Mouse (Mus musculus) intestine, postnatal 0 days (tissue): ENCODE measurements at regions not wholly inside any gene's neighbourhood (a gene's known extent, or its start where the extent isn't known, plus 50 kb on each side); places are given as distances from the start of the nearest gene placed in this dataset.
A peak's percentile ranks its signal among the peaks of the same experiment; 100 is the strongest.

Source experiments
- ATAC-seq: fragments of 200-750 bp; cut with Nextera tagmentation; 2 replicates; pipeline ENCODE4 v1.8.0; 2017; ENCODE audit warnings: mild to moderate bottlenecking, moderate TSS enrichment, moderate library complexity
- H3K27ac ChIP-seq: fragments of 300-500 bp; sonication (generic); 2 replicates; pipeline ENCODE4 v1.5.1; 2014; ENCODE audit warnings: mild to moderate bottlenecking, low read depth, low read length, moderate library complexity
- H3K27me3 ChIP-seq: fragments of 300-500 bp; sonication (generic); replicated peaks from 2 replicates; pipeline ENCODE4 v1.6.1; 2014; ENCODE audit warnings: low read length, mixed read lengths; ENCODE audit not compliant: control insufficient read depth, insufficient read depth
- H3K36me3 ChIP-seq: fragments of 300-500 bp; sonication (generic); 2 replicates; pipeline ENCODE4 v1.6.1; 2014; ENCODE audit warnings: mild to moderate bottlenecking, moderate library complexity; ENCODE audit not compliant: control insufficient read depth, insufficient read depth
- H3K4me1 ChIP-seq: fragments of 300-500 bp; sonication (generic); replicated peaks from 2 replicates; pipeline ENCODE4 v1.6.1; 2014; ENCODE audit warnings: antibody characterized with exemption, low read length, mixed read lengths; ENCODE audit not compliant: control insufficient read depth, insufficient read depth
- H3K4me2 ChIP-seq: fragments of 300-500 bp; sonication (generic); replicated peaks from 2 replicates; pipeline ENCODE4 v1.6.1; 2014; ENCODE audit warnings: low read depth, mild to moderate bottlenecking, moderate library complexity
- H3K4me3 ChIP-seq: fragments of 300-500 bp; sonication (generic); 2 replicates; pipeline ENCODE4 v1.5.1; 2014; ENCODE audit warnings: low read depth, low read length
- H3K9ac ChIP-seq: fragments of 300-500 bp; sonication (generic); 2 replicates; pipeline ENCODE4 v1.6.1; 2014; ENCODE audit warnings: mild to moderate bottlenecking, low read depth, low read length
- H3K9me3 ChIP-seq: fragments of 300-500 bp; sonication (generic); 2 replicates; pipeline ENCODE4 v1.6.1; 2016; ENCODE audit warnings: mixed run types; ENCODE audit not compliant: control insufficient read depth
- CTCF ChIP-seq: sonication (generic); IDR thresholded peaks from 2 replicates; pipeline ENCODE4 v1.5.1; 2016; ENCODE audit warnings: low read depth, mild to moderate bottlenecking, control low read depth, antibody characterized with exemption, moderate library complexity
- WGBS: fragments of 180-500 bp; shearing (Covaris S2); extraction: QIAGEN DNeasy Blood & Tissue Kit; methylation state at CpG from one replicate; pipeline ENCODE4 v1.1.7; 2014; 5-methylcytosine and 5-hydroxymethylcytosine counted together

DNA sequence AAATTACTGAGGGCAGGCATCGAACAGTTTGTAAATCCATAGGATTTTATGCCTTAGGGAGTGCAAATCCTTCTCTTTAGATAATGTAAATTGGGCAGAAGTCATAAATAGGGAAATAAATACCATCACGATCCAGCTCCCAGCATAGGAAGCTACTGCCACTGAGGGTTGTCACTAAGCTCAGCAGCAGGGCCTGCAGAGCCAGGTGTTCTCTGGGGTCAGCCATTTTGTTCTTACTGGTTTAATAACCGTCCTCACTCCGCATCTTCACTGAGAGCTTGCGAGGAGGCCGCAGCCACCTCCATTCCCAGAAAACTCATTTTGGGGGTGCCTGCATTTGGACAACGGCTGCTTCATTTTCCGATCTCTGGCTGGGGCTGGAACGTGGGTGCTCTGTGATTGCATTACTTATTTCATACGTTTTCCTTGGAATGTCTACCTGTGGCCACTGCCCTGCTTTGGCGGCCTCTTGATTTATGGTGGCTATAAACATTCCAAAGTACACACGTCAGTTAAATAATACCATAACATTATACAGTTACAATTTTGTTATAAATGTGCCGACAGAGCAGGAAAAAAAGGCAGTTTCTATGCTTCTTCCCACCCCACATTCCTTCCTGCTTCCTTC is 97.9 kb upstream of the Stx16 start:
- Histone ChIP-seq H3K27me3 (no peaks in the 10 kb centered on the region), H3K9ac (no peak overlapping the region), H3K4me1 (peaks cover 13% of the 10 kb centered on the region; the same call in 1 of the 2 replicates), H3K9me3 (no peaks in the 10 kb centered on the region), H3K27ac (peak overlapping the region; percentile 88), H3K4me3 (no peak overlapping the region), H3K36me3 (no peaks in the 10 kb centered on the region), H3K4me2 (peak overlapping the region; percentile 49)
- ATAC-seq: peak; percentile 88
- 23% methylated on average over 13 of the region's 13 CpGs for WGBS
- no peak for TF ChIP-seq CTCF

DNA sequence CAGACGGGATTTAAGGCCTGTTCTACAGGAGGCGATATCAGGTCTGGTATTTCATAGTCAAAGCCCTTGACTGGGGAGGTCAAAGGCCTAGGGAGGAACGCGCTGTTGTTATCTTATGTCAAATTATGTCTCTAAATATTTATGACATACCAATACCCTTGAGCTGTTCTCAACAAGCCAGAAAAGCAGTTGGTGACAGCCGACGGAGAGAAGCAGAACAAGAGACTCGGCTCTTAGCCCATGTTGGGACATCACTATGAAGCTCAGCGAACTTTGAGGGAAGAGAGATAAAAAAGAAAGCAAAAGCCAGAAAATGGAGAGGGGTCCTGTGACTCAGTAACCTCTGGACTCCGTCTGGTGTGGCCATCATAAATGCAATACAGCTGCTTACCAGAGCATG is 95.1 kb upstream of the Stx16 start:
- ATAC-seq: peak; percentile 7
- H3K4me1 ChIP-seq: peaks cover 13% of the 10 kb centered on the region; the same call in 1 of the 2 replicates

DNA sequence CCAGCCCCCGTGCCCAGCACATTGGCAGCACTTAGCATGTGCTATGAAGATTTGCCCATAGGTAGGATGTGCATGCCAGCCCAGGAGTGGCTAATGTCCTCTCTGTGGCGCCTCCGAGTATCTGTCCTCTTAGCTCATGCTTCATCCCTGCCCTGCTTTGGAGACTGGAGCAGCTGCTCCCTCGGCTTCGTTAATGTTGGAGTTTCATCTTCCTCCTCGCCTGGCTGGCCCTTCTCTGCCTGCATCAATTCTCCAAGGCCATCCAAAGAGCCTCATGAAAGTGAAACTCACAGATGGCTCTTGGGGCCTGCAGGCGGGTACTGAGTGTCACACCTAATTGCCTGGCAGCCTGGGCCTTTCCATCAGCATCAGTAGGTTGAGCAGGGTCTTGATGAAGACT is 88.6 kb upstream of the Stx16 start:
- no peak for TF ChIP-seq CTCF

More for the DNA sequence above, 95.1 kb upstream of the Stx16 start:
- no peaks in the 10 kb centered on the region for H3K9me3 ChIP-seq
- H3K9ac ChIP-seq: no peak overlapping the region
- H3K4me2 ChIP-seq: no peak overlapping the region
- WGBS: 31% methylated on average over 9 of the region's 9 CpGs
- H3K27me3 ChIP-seq: no peaks in the 10 kb centered on the region
- no peaks in the 10 kb centered on the region for H3K36me3 ChIP-seq
- no peak overlapping the region for H3K27ac ChIP-seq
- no peak for TF ChIP-seq CTCF
- no peak overlapping the region for H3K4me3 ChIP-seq

DNA sequence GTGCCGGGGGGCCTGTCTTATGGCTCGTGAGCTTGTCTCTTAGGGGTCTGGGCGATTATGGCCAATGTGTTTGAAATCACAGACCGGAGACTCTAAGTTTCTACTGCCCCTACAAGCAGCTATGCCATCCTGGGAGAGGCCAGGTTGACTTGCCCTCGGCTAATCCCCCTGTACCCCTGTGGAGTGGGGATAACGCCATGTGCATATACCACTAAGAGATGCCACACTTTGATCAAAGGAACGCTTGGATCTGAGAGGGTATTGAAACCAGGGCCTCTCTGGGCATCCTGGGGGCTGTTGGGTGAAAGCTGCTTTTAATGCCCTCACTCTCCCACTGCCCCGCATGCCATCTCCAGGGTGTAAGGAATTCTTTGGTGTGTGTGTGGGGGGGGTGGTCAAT is 88.2 kb upstream of the Stx16 start:
- H3K4me2 ChIP-seq: no peak overlapping the region
- no peak overlapping the region for H3K4me3 ChIP-seq
- no peaks in the 10 kb centered on the region for H3K27me3 ChIP-seq
- no peak overlapping the region for H3K9ac ChIP-seq
- no peaks in the 10 kb centered on the region for H3K36me3 ChIP-seq
- WGBS: 89% methylated on average over 8 of the region's 8 CpGs
- no peaks in the 10 kb centered on the region for H3K4me1 ChIP-seq
- ATAC-seq: no peak
- no peak for TF ChIP-seq CTCF
- no peaks in the 10 kb centered on the region for H3K9me3 ChIP-seq
- H3K27ac ChIP-seq: no peak overlapping the region

More for the DNA sequence above, 88.6 kb upstream of the Stx16 start:
- Histone ChIP-seq H3K27me3 (no peaks in the 10 kb centered on the region), H3K4me2 (no peak overlapping the region), H3K27ac (no peak overlapping the region), H3K4me1 (no peaks in the 10 kb centered on the region), H3K36me3 (no peaks in the 10 kb centered on the region), H3K4me3 (no peak overlapping the region), H3K9me3 (no peaks in the 10 kb centered on the region), H3K9ac (no peak overlapping the region)
- 88% methylated on average over 7 of the region's 7 CpGs for WGBS
- ATAC-seq: no peak

DNA sequence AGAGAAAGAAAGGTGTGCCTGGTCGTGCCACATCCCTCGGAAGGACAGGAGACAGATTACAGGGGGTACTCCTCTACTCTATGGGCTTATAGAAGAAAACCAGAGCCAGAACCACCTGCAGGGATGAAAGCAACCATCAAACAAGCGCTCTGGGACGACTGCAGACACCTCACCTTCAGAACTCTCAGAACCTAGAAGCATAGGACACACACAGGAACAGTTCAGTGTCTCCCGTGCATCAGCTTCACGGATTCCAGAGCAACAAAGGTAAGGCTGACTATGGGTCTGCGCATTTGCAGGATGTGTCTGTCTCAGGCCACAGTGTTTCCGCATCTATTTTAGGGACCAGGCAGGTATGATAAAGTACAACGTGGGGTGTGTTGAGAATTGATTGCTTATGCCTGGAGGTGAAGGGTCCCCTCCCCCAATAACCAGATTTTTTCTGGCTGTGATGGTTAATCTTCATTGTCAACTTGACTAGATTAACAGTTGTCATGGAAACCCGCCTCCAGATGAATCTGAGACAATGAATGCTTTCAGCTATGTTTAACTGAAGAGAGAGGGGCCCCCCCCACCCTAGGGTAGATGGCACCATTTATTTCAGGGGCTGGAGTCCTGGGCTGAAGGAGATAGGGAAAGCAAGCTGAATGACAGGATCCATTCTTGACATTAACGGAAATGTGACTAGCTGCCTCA is 87.3 kb upstream of the Stx16 start:
- Histone ChIP-seq H3K9me3 (no peaks in the 10 kb centered on the region), H3K9ac (no peak overlapping the region), H3K4me2 (no peak overlapping the region), H3K27ac (no peak overlapping the region), H3K27me3 (no peaks in the 10 kb centered on the region), H3K4me1 (no peaks in the 10 kb centered on the region), H3K36me3 (no peaks in the 10 kb centered on the region), H3K4me3 (no peak overlapping the region)
- ATAC-seq: no peak
- WGBS: 76% methylated on average over 11 of the region's 11 CpGs
- TF ChIP-seq CTCF: no peak

DNA sequence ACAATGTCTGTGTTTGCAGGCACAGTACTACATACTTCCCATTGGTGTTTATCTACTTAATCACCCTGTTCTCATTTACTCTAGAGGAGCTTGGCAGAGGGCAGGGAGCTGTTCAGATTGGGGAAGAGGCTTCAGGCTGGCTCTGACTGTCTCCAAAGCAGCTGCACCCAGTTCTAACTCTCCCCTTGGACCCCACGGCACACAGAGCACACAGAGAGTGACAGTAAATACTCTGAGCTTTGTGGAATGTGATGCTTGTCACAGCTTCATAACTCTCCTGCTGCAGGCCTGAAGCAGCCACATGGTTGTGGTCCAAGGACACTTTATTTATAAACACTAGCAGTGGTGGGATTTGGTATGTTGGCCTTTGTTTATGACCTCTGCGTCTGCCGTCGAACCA is 85.4 kb upstream of the Stx16 start:
- 66% methylated on average over 4 of the region's 4 CpGs for WGBS
- TF ChIP-seq CTCF: no peak
- H3K9ac ChIP-seq: no peak overlapping the region
- H3K27me3 ChIP-seq: no peaks in the 10 kb centered on the region
- H3K27ac ChIP-seq: no peak overlapping the region
- no peaks in the 10 kb centered on the region for H3K4me1 ChIP-seq
- no peaks in the 10 kb centered on the region for H3K9me3 ChIP-seq
- H3K4me2 ChIP-seq: no peak overlapping the region
- no peaks in the 10 kb centered on the region for H3K36me3 ChIP-seq
- no peak for ATAC-seq
- H3K4me3 ChIP-seq: no peak overlapping the region
